In the genomic region with DNA sequence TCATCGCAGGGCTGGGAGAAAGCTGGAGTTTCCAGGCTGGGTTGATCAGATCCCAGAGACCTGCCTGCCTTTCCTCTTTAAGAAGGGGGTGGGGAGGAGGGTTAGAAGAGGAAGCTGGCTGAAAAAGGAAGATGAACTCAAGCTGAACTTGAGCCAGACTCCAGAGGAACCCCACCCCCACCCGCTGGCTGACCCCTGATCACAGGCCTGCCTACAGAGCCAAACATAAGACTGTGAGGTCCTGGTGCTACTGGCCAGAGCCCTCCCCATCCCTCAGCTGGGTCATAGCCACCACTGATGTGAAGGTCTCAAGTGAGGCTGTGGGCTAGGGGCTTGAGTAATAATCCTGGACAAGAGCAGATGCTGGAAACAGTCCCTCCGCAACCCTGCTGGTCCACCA, we compare ENCODE assay signal across 8 mouse cellular contexts. TPM values are rescaled to one million over a fixed set of nuclear protein-coding genes. Genes with fewer than 3 reads are reported as not detected.
A peak's percentile ranks its signal among the peaks of the same experiment; 100 is the strongest.
DNase-seq lines count a peak whose midpoint lies in the region; ATAC-seq and TF ChIP-seq lines count a peak whose summit lies in the region.

No protein-coding gene starts in this region.

- H3K9ac ChIP-seq in liver, embryonic 16.5 days (ENCODE audit: low read depth, low read length), result no peak overlapping the region
- H3K9ac ChIP-seq in midbrain, embryonic 15.5 days, result no peak overlapping the region

- DNase-seq in G1E (ENCODE audit: low spot score), result peak; percentile 64
- peak; percentile 59 for DNase-seq in embryo, embryonic 10.5 days (ENCODE audit: low spot score)
- DNase-seq in heart, postnatal 4 days, result peak; percentile 48
- DNase-seq in cerebellum, postnatal 14 days, result no peak
- no peak for DNase-seq in urinary bladder, postnatal 10 days (ENCODE audit: low spot score)
- no peak for DNase-seq in spleen, adult 18-20 months

- no peaks in the 10 kb centered on the region for H3K27me3 ChIP-seq in G1E (ENCODE audit: insufficient read depth, low read length)
- no peaks in the 10 kb centered on the region for H3K27me3 ChIP-seq in liver, embryonic 16.5 days (ENCODE audit: control insufficient read depth, insufficient read depth, low read depth, low read length)
- H3K27me3 ChIP-seq in midbrain, embryonic 15.5 days (replicated peaks), result peaks cover 8% of the 10 kb centered on the region

- H3K9me3 ChIP-seq in G1E (replicated peaks), result no peaks in the 10 kb centered on the region
- no peaks in the 10 kb centered on the region for H3K9me3 ChIP-seq in liver, embryonic 16.5 days (replicated peaks; ENCODE audit: control insufficient read depth, low read length)
- no peaks in the 10 kb centered on the region for H3K9me3 ChIP-seq in midbrain, embryonic 15.5 days

- 25% methylated on average over 3 of the region's 3 CpGs for WGBS in liver, embryonic 16.5 days (ENCODE audit: insufficient replicate concordance)
- WGBS in midbrain, embryonic 15.5 days, result 49% methylated on average over 3 of the region's 3 CpGs

- no peak overlapping the region for H3K4me2 ChIP-seq in liver, embryonic 16.5 days (ENCODE audit: low read depth, low read length)
- no peak overlapping the region for H3K4me2 ChIP-seq in midbrain, embryonic 15.5 days

- H3K36me3 ChIP-seq in G1E (replicated peaks), result peaks cover 62% of the 10 kb centered on the region
- no peaks in the 10 kb centered on the region for H3K36me3 ChIP-seq in liver, embryonic 16.5 days (ENCODE audit: control insufficient read depth, insufficient read depth)
- no peaks in the 10 kb centered on the region for H3K36me3 ChIP-seq in midbrain, embryonic 15.5 days (replicated peaks)

- TF ChIP-seq CTCF in G1E (IDR thresholded peaks at IDR 0.05; ENCODE audit: low read depth, low read length), result no peak

- peaks cover 94% of the 10 kb centered on the region for H3K4me1 ChIP-seq in G1E (ENCODE audit: insufficient read depth, low read depth, low read length)
- peaks cover 16% of the 10 kb centered on the region for H3K4me1 ChIP-seq in liver, embryonic 16.5 days (ENCODE audit: control insufficient read depth, low read depth, low read length)
- H3K4me1 ChIP-seq in midbrain, embryonic 15.5 days, result no peaks in the 10 kb centered on the region

- ATAC-seq in G1E (ENCODE audit: extremely low read depth, insufficient number of reproducible peaks, low FRiP score, poor library complexity, severe bottlenecking), result no peak
- ATAC-seq in liver, embryonic 16.5 days (ENCODE audit: low read depth), result peak; percentile 40; the same call in 1 of the 2 replicates
- ATAC-seq in midbrain, embryonic 15.5 days (replicated peaks), result no peak

- 0 out of 2 replicates have a peak overlapping the region, but pooled peaks have one; percentile 21 for H3K27ac ChIP-seq in liver, embryonic 16.5 days (ENCODE audit: low read length)
- no peak overlapping the region for H3K27ac ChIP-seq in midbrain, embryonic 15.5 days

- H3K4me3 ChIP-seq in G1E (ENCODE audit: low read depth, low read length), result peak overlapping the region; percentile 73
- H3K4me3 ChIP-seq in liver, embryonic 16.5 days (ENCODE audit: low read depth, low read length), result no peak overlapping the region
- no peak overlapping the region for H3K4me3 ChIP-seq in midbrain, embryonic 15.5 days

RNA-seq across cellular contexts. Expression of a gene that starts 3.8 kb away (rescaled TPM):
- total RNA-seq in G1E (2014; fragmentation: Nextera tagmentation) (140 and 142 TPM in 2 replicates), G1E (2017) (91.7 and 120 TPM in 2 replicates)
- polyA plus RNA-seq in G1E (2012), result 35.1 and 38.7 TPM in 2 replicates
- total RNA-seq in heart, postnatal 4 days (2021), result 1 to 10 TPM; 4.9 to 5.3 TPM
- 3.1 and 3.4 TPM in 2 replicates for polyA plus RNA-seq in liver, embryonic 16.5 days (2015; fragmentation: Nextera tagmentation; extraction: Ambion mirVana)
- polyA plus RNA-seq in midbrain, embryonic 15.5 days (2015; fragmentation: Nextera tagmentation; extraction: Ambion mirVana), result 1.1 and 1.4 TPM in 2 replicates

RNA-seq across cellular contexts. Expression of a gene that starts 26.1 kb away (rescaled TPM):
- total RNA-seq in G1E (2014; fragmentation: Nextera tagmentation) (97.4 and 117 TPM in 2 replicates), G1E (2017) (96.4 and 97.8 TPM in 2 replicates)
- 10.4 and 12.2 TPM in 2 replicates for polyA plus RNA-seq in G1E (2012)
- 10 to 100 TPM; 39.0 to 39.3 TPM for total RNA-seq in heart, postnatal 4 days (2021)
- polyA plus RNA-seq in liver, embryonic 16.5 days (2015; fragmentation: Nextera tagmentation; extraction: Ambion mirVana), result 19.6 and 19.8 TPM in 2 replicates
- polyA plus RNA-seq in midbrain, embryonic 15.5 days (2015; fragmentation: Nextera tagmentation; extraction: Ambion mirVana), result 49.4 and 51.3 TPM in 2 replicates

RNA-seq across cellular contexts. Expression of a gene that starts 36.9 kb away (rescaled TPM):
- total RNA-seq in G1E (2014; fragmentation: Nextera tagmentation) (5.5 and 8.7 TPM in 2 replicates), G1E (2017) (8.2 and 8.4 TPM in 2 replicates)
- polyA plus RNA-seq in G1E (2012), result 32.1 and 33.6 TPM in 2 replicates
- total RNA-seq in heart, postnatal 4 days (2021), result 10 to 100 TPM; 27.7 to 27.9 TPM
- polyA plus RNA-seq in liver, embryonic 16.5 days (2015; fragmentation: Nextera tagmentation; extraction: Ambion mirVana), result 3.6 and 4.9 TPM in 2 replicates
- 3.1 and 3.4 TPM in 2 replicates for polyA plus RNA-seq in midbrain, embryonic 15.5 days (2015; fragmentation: Nextera tagmentation; extraction: Ambion mirVana)

Comparison
In these comparisons a context has a peak if more than half of its experiments do, and no peak if none do; other contexts are left out.
1. DNase-seq: peak in G1E (single experiment), embryo, embryonic 10.5 days (single experiment) and heart, postnatal 4 days (single experiment); none in cerebellum, postnatal 14 days (0 of 2), urinary bladder, postnatal 10 days (single experiment) and spleen, adult 18-20 months (0 of 2).